Mouse (Mus musculus) kidney, adult 2 months (tissue): ENCODE data around the gene Dnaaf2.

Experiments
- CTCF ChIP-seq: fragments of 200-500 bp; conservative IDR thresholded peaks from 2 replicates; pipeline ENCODE4 v1.5.1; 2011; ENCODE audit warnings: low read depth, mild to moderate bottlenecking, control low read depth, low read length, moderate library complexity, mixed read lengths; ENCODE audit not compliant: insufficient read depth, insufficient read length
- POLR2A ChIP-seq: fragments of 200-500 bp; IDR thresholded peaks from one replicate; pipeline ENCODE4 v1.6.1; 2011; ENCODE audit warnings: low read depth, low read length, control low read depth

- TF ChIP-seq CTCF (no peak), POLR2A (no peak)
These were observed 12.9 kb downstream of the Dnaaf2 start for GRCm38 (mm10) chr12:69185371-69185770.
